Mouse (Mus musculus) ovary, postnatal 10 days (tissue): ENCODE data around the gene Eif2ak3.
"Not testable (repeated sequence)": the region's sequence is repeated elsewhere in the genome, so short reads cannot be mapped to it uniquely, and the experiment has no call there.

ENCODE experiments used
- DNase-seq: peaks from one replicate; pipeline ENCODE4 v3.0.0; 2022; ENCODE audit warnings: low spot score

Eif2ak3 gene

GRCm38 (mm10) chr6:70844002-70844804 is at the start of gene Eif2ak3:
TSS of gene Eif2ak3 (plus strand) at chr6:70844515.
- peak; percentile 90 for DNase-seq

- DNase-seq, result no peak
These were observed 47.4 kb upstream of the Eif2ak3 start for GRCm38 (mm10) chr6:70796940-70797339.

GRCm38 (mm10) chr6:70797581-70798251 is 46.6 kb upstream of the Eif2ak3 start:
- no peak for DNase-seq

- DNase-seq, result no peak
These were observed 39.7 kb upstream of the Eif2ak3 start for GRCm38 (mm10) chr6:70804632-70805031.

GRCm38 (mm10) chr6:70805267-70805666 is 39.0 kb upstream of the Eif2ak3 start:
- DNase-seq, result no peak

- DNase-seq, result no peak
These were observed 38.3 kb upstream of the Eif2ak3 start for GRCm38 (mm10) chr6:70805820-70806513.

- no peak for DNase-seq
These were observed 37.8 kb upstream of the Eif2ak3 start for GRCm38 (mm10) chr6:70806514-70806912.

GRCm38 (mm10) chr6:70810524-70810923 is 33.8 kb upstream of the Eif2ak3 start:
- DNase-seq, result no peak

- DNase-seq, result peak; percentile 65
These were observed 32.5 kb upstream of the Eif2ak3 start for GRCm38 (mm10) chr6:70811557-70812525.

- DNase-seq, result no peak
These were observed 31.8 kb upstream of the Eif2ak3 start for GRCm38 (mm10) chr6:70812526-70812895.

- DNase-seq, result no peak
These were observed 30.2 kb upstream of the Eif2ak3 start for GRCm38 (mm10) chr6:70813921-70814628.

- no peak for DNase-seq
These were observed 29.7 kb upstream of the Eif2ak3 start for GRCm38 (mm10) chr6:70814629-70814950.

GRCm38 (mm10) chr6:70815471-70815870 is 28.8 kb upstream of the Eif2ak3 start:
- DNase-seq, result no peak

- no peak for DNase-seq
These were observed 22.7 kb upstream of the Eif2ak3 start for GRCm38 (mm10) chr6:70821566-70821965.

- no peak for DNase-seq
These were observed 21.9 kb upstream of the Eif2ak3 start for GRCm38 (mm10) chr6:70822386-70822910.

GRCm38 (mm10) chr6:70823277-70823676 is 21.0 kb upstream of the Eif2ak3 start:
- DNase-seq, result not testable (repeated sequence)

- no peak for DNase-seq
These were observed 20.0 kb upstream of the Eif2ak3 start for GRCm38 (mm10) chr6:70824085-70824986.

- DNase-seq, result no peak
These were observed 19.4 kb upstream of the Eif2ak3 start for GRCm38 (mm10) chr6:70824987-70825337.

GRCm38 (mm10) chr6:70829451-70829850 is 14.9 kb upstream of the Eif2ak3 start:
- DNase-seq, result no peak

- DNase-seq, result no peak
These were observed 13.8 kb upstream of the Eif2ak3 start for GRCm38 (mm10) chr6:70830552-70830951.
